Mouse (Mus musculus): Measurements from ENCODE around the gene Mapk8ip1. TPM values are rescaled to one million over a fixed set of nuclear protein-coding genes. Genes with fewer than 3 reads are reported as not detected.
A peak's percentile ranks its signal among the peaks of the same experiment; 100 is the strongest.

Gene Mapk8ip1
- total and polyA plus RNA-seq, 3 experiments, result 3.8 to 7.1 (median 4.5) TPM

GRCm38 (mm10) chr2:92392318-92393264 lies 8.5 kb downstream of the Mapk8ip1 start:
- peak overlapping the region; percentile 23; the same call in 1 of the 2 replicates for H3K27ac ChIP-seq
- no peaks in the 10 kb centered on the region for H3K79me2 ChIP-seq (replicated peaks; ENCODE audit: control insufficient read depth, insufficient read depth, low read length)
- peak overlapping the region; percentile 16 for H3K4me3 ChIP-seq
- DNase-seq, result no peak
- H3K9ac ChIP-seq (ENCODE audit: low read depth, low read length), result peak overlapping the region; percentile 39; the same call in 1 of the 2 replicates
- H3K36me3 ChIP-seq (ENCODE audit: control insufficient read depth, insufficient read depth, low read length), result no peaks in the 10 kb centered on the region
- peaks cover 2% of the 10 kb centered on the region; the same call in 1 of the 2 replicates for H3K4me1 ChIP-seq (ENCODE audit: control insufficient read depth, insufficient read depth, low read length)
- WGBS, result 10% methylated on average over 26 of the region's 26 CpGs
- intact Hi-C loops (cut with DNase I), result loop anchor here (2.0 kb wide), 1 partner anchor 28 kb away; no protein-coding TSS in a partner anchor
- TF ChIP-seq CTCF (IDR thresholded peaks at IDR 0.05) (no peak), EP300 (IDR thresholded peaks at IDR 0.05; ENCODE audit: insufficient read depth, low read depth, low read length) (no peak), POLR2A (IDR thresholded peaks at IDR 0.05; ENCODE audit: insufficient read depth, low read depth, low read length) (no peak)
- no peaks in the 10 kb centered on the region for H3K27me3 ChIP-seq (ENCODE audit: control insufficient read depth, insufficient read depth, low read length)

- Histone ChIP-seq H3K36me3 (ENCODE audit: control insufficient read depth, insufficient read depth, low read length) (no peaks in the 10 kb centered on the region), H3K4me1 (ENCODE audit: control insufficient read depth, insufficient read depth, low read length) (peaks cover 2% of the 10 kb centered on the region; the same call in 1 of the 2 replicates), H3K27ac (peak overlapping the region; percentile 23; the same call in 1 of the 2 replicates), H3K79me2 (replicated peaks; ENCODE audit: control insufficient read depth, insufficient read depth, low read length) (no peaks in the 10 kb centered on the region), H3K9ac (ENCODE audit: low read depth, low read length) (peak overlapping the region; percentile 39), H3K4me3 (peak overlapping the region; percentile 16; the same call in 1 of the 2 replicates), H3K27me3 (ENCODE audit: control insufficient read depth, insufficient read depth, low read length) (no peaks in the 10 kb centered on the region)
- 37% methylated on average over 11 of the region's 11 CpGs for WGBS
- no peak for DNase-seq
- intact Hi-C loops (cut with DNase I), result loop anchor here (2.0 kb wide), 1 partner anchor 29 kb away; no protein-coding TSS in a partner anchor
- TF ChIP-seq EP300 (IDR thresholded peaks at IDR 0.05; ENCODE audit: insufficient read depth, low read depth, low read length), result no peak
These were observed 9.3 kb downstream of the Mapk8ip1 start for GRCm38 (mm10) chr2:92391703-92392317.

GRCm38 (mm10) chr2:92391116-92391515 lies 9.9 kb downstream of the Mapk8ip1 start:
- DNase-seq, result no peak
- H3K4me3 ChIP-seq, result no peak overlapping the region
- no peaks in the 10 kb centered on the region for H3K36me3 ChIP-seq (ENCODE audit: control insufficient read depth, insufficient read depth, low read length)
- 83% methylated on average over 8 of the region's 8 CpGs for WGBS
- H3K79me2 ChIP-seq (replicated peaks; ENCODE audit: control insufficient read depth, insufficient read depth, low read length), result no peaks in the 10 kb centered on the region
- peaks cover 2% of the 10 kb centered on the region; the same call in 1 of the 2 replicates for H3K4me1 ChIP-seq (ENCODE audit: control insufficient read depth, insufficient read depth, low read length)
- no peaks in the 10 kb centered on the region for H3K27me3 ChIP-seq (ENCODE audit: control insufficient read depth, insufficient read depth, low read length)
- no peak overlapping the region for H3K9ac ChIP-seq (ENCODE audit: low read depth, low read length)
- TF ChIP-seq CTCF (IDR thresholded peaks at IDR 0.05) (no peak), POLR2A (IDR thresholded peaks at IDR 0.05; ENCODE audit: insufficient read depth, low read depth, low read length) (no peak)
- no peak overlapping the region for H3K27ac ChIP-seq
- intact Hi-C loops (cut with DNase I), result no loop called here

- 50% methylated on average over 6 of the region's 6 CpGs for WGBS
- Histone ChIP-seq H3K79me2 (replicated peaks; ENCODE audit: control insufficient read depth, insufficient read depth, low read length) (no peaks in the 10 kb centered on the region), H3K4me3 (no peak overlapping the region), H3K27ac (no peak overlapping the region), H3K4me1 (ENCODE audit: control insufficient read depth, insufficient read depth, low read length) (peaks cover 2% of the 10 kb centered on the region; the same call in 1 of the 2 replicates), H3K36me3 (ENCODE audit: control insufficient read depth, insufficient read depth, low read length) (no peaks in the 10 kb centered on the region), H3K27me3 (ENCODE audit: control insufficient read depth, insufficient read depth, low read length) (no peaks in the 10 kb centered on the region), H3K9ac (ENCODE audit: low read depth, low read length) (no peak overlapping the region)
- peak; percentile 59 to 60 for DNase-seq
- TF ChIP-seq CTCF (IDR thresholded peaks at IDR 0.05) (no peak), POLR2A (IDR thresholded peaks at IDR 0.05; ENCODE audit: insufficient read depth, low read depth, low read length) (no peak), EP300 (IDR thresholded peaks at IDR 0.05; ENCODE audit: insufficient read depth, low read depth, low read length) (no peak)
- intact Hi-C loops (cut with DNase I), result no loop called here
These were observed 10.7 kb downstream of the Mapk8ip1 start for GRCm38 (mm10) chr2:92390206-92390930.

- H3K79me2 ChIP-seq (replicated peaks; ENCODE audit: control insufficient read depth, insufficient read depth, low read length), result no peaks in the 10 kb centered on the region
- no peak for TF ChIP-seq POLR2A (IDR thresholded peaks at IDR 0.05; ENCODE audit: insufficient read depth, low read depth, low read length)
- no peak for TF ChIP-seq CTCF (IDR thresholded peaks at IDR 0.05)
- no peak for TF ChIP-seq EP300 (IDR thresholded peaks at IDR 0.05; ENCODE audit: insufficient read depth, low read depth, low read length)
- intact Hi-C loops (cut with DNase I), result no loop called here
- H3K27me3 ChIP-seq (ENCODE audit: control insufficient read depth, insufficient read depth, low read length), result no peaks in the 10 kb centered on the region
- no peaks in the 10 kb centered on the region for H3K36me3 ChIP-seq (ENCODE audit: control insufficient read depth, insufficient read depth, low read length)
- 36% methylated on average over 10 of the region's 10 CpGs for WGBS
- H3K9ac ChIP-seq (ENCODE audit: low read depth, low read length), result no peak overlapping the region
- DNase-seq, result no peak
- peak overlapping the region; percentile 54 for H3K27ac ChIP-seq
- peak overlapping the region; percentile 56 for H3K4me3 ChIP-seq
- H3K4me1 ChIP-seq (ENCODE audit: control insufficient read depth, insufficient read depth, low read length), result peaks cover 2% of the 10 kb centered on the region; the same call in 1 of the 2 replicates
These were observed 11.4 kb downstream of the Mapk8ip1 start for GRCm38 (mm10) chr2:92389645-92390044.
